Mouse (Mus musculus) c-Kit-negative CD71-positive TER-119-positive erythroid progenitor cells, embryonic 14.5 days (primary cell): Measurements from ENCODE around the gene Bace1.

Experiments used
- DNase-seq: peaks from one replicate; pipeline ENCODE4 v3.0.0-alpha.2; 2013; ENCODE audit warnings: low read depth, low spot score

Bace1 gene

GRCm38 (mm10) chr9:45905811-45906237 is 67.4 kb downstream of the Bace1 start:
- DNase-seq, result no peak

- DNase-seq, result peak; percentile 73
Observed at GRCm38 (mm10) chr9:45906355-45907077, 68.1 kb downstream of the Bace1 start, which contains the start of the genes Pcsk7 and Rnf214. Gene Pcsk7 (plus strand): TSS chr9:45906497. Gene Rnf214 (minus strand): TSS chr9:45906911.

GRCm38 (mm10) chr9:45907078-45907428 is 68.7 kb downstream of the Bace1 start:
- peak; percentile 33 for DNase-seq

- no peak for DNase-seq
Observed at GRCm38 (mm10) chr9:45910995-45911394, 72.6 kb downstream of the Bace1 start.

- DNase-seq, result no peak
Observed at GRCm38 (mm10) chr9:45911673-45912072, 73.3 kb downstream of the Bace1 start.
